Mouse (Mus musculus): Measurements from ENCODE around the gene Tsen2.

- no peak for TF ChIP-seq CTCF (IDR thresholded peaks at IDR 0.05; ENCODE audit: extremely low read depth, insufficient read depth, low read length)
- no peak for TF ChIP-seq POLR2A (IDR thresholded peaks at IDR 0.05; ENCODE audit: extremely low read depth, insufficient read depth, low read length)
Observed at GRCm38 (mm10) chr6:115559651-115560632, 15.5 kb downstream of the Tsen2 start.
